Mouse (Mus musculus): ENCODE results near the gene Kctd2. TPM values are rescaled to one million over a fixed set of nuclear protein-coding genes. Genes with fewer than 3 reads are reported as not detected.
A peak's percentile ranks its signal among the peaks of the same experiment; 100 is the strongest.

The Kctd2 gene
- total RNA-seq (2021): 10 to 100 TPM; 14.8 to 22.3 TPM
- long read RNA-seq, experiment 1, transcript Kctd2-201 (6 exons, 1,764 nt): major isoform, 33 of 37 reads
- long read RNA-seq, experiment 1, partial matches to known transcripts: 3 of 37 reads
- long read RNA-seq, experiment 1, other reads (novel, unspliced or antisense): 1 of 37 reads
- long read RNA-seq, experiment 2, transcript Kctd2-201 (6 exons, 1,764 nt): major isoform, 31 of 35 reads
- long read RNA-seq, experiment 2, partial matches to known transcripts: 2 of 35 reads
- long read RNA-seq, experiment 2, other reads (novel, unspliced or antisense): 2 of 35 reads

DNA sequence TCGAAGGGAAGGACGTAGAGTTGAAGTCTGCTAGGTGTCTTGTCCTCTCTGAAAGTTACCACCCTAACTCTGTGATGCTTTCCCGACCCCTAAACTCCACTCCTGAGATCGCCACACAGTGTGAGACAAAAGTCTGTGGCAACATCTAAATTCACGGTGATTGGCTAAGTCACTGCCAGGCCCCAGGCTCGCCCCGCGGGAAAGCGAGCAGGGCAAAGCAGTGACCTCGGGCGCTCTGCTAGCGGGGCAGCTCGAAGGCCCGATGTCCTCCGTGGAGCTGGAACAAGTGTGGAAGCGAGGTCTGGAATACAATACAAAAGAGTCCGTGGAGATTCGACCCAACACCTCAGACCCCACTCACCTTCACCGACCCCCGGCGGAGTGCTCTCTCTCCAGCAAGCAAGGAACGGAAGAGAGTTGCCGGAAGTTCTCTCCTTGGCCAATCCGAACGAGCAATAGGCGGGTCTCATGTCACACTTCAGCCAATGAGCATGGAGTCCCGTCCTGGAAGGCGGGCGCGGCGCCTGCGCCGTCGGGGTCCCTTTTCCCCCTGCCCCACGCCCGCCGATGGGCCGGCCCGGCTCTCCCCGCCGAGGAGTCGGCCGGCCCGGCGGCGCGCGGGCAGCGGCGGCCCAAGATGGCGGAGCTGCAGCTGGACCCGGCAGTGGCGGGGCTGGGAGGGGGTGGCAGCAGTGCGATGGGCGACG lies at the start of gene Kctd2, which contains the start of gene Atp5h:
TSS of gene Kctd2 (plus strand) at position 598 of the 707 bp plus-strand sequence.
TSS of gene Atp5h (minus strand) at position 432 of the 707 bp plus-strand sequence.
- DNase-seq: peak; percentile 98
- intact Hi-C loops (cut with DNase I): loop anchor here (10.0 kb wide), 1 partner anchor 185 kb away; the partner anchor contains the start of genes Gga3 and Mrps7
- TF ChIP-seq CTCF (IDR thresholded peaks at IDR 0.05): no peak
- H3K4me3 ChIP-seq: peak within 1 kb of the TSS; percentile 97
- H3K27ac ChIP-seq: peak within 1 kb of the TSS; percentile 99

DNA sequence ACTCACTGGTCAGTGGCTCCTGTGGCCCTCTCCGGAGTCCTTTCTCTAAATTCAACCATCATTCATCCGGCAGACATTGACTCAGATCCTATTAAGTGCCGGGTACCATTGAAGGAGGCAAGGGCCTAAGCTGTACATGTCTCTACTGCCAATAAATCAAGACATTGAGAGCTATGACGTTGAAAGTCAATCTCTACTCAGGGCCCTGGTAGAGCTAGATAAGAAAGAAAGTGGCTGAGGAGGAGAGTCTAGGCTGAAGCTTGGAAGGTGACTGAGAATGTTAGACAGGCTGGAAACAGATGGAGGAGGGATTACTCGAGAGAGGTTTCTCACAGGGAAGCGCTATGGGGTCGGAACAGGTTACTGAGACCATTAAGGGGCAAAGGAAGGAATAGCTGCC lies 49.6 kb upstream of the Kctd2 start:
- Histone ChIP-seq H3K27ac (no peak overlapping the region), H3K4me3 (no peak overlapping the region)
- TF ChIP-seq CTCF (IDR thresholded peaks at IDR 0.05): no peak
- intact Hi-C loops (cut with DNase I): no loop called here
- no peak for DNase-seq

DNA sequence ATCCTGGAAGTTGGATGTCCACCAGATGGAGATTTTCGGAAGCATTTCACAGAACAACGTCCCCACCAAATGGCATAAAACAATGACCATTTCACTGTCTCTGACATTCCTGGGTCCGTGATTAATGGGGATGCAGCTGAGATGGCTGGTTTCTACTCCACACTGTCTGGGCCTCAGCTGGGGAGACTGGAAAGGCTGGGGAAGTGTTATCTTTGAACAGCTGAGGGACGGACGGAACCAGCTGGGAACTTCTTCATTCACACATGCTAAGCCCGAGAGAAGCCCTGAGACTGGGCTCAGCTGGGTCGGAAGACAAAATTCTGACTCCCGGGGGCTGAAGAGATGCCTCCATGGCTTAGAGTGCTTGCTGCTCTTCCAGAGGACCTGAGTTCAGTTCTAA lies 48.6 kb upstream of the Kctd2 start:
- TF ChIP-seq CTCF (IDR thresholded peaks at IDR 0.05): no peak
- intact Hi-C loops (cut with DNase I): no loop called here
- H3K4me3 ChIP-seq: no peak overlapping the region
- no peak overlapping the region for H3K27ac ChIP-seq
- no peak for DNase-seq

GRCm38 (mm10) chr11:115372015-115372414 lies 47.9 kb upstream of the Kctd2 start:
- no peak overlapping the region for H3K4me3 ChIP-seq
- intact Hi-C loops (cut with DNase I): no loop called here
- H3K27ac ChIP-seq: no peak overlapping the region
- TF ChIP-seq CTCF (IDR thresholded peaks at IDR 0.05): no peak
- no peak for DNase-seq

DNA sequence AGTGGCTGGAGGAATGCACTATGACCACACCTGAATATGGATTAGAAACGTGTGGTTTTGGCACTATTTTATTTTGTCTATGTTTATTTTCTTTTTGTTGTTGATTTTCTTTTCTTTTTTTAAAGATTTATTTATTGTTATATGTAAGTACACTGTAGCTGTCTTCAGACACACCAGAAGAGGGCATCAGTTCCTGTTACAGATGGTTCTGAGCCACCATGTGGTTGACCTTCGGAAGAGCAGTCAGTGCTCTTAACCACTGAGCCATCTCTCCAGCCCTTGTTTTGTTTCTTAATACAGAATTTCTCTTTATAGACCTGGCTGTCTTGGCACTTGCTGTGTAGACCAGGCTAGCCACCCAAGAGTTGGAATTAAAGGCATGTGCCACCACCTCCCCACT lies 47.2 kb upstream of the Kctd2 start:
- TF ChIP-seq CTCF (IDR thresholded peaks at IDR 0.05): no peak
- no peak overlapping the region for H3K4me3 ChIP-seq
- H3K27ac ChIP-seq: no peak overlapping the region
- intact Hi-C loops (cut with DNase I): no loop called here
- DNase-seq: no peak

GRCm38 (mm10) chr11:115373805-115374694 lies 45.9 kb upstream of the Kctd2 start:
- peak; percentile 86 for DNase-seq
- H3K4me3 ChIP-seq: peak overlapping the region; percentile 73
- H3K27ac ChIP-seq: peak overlapping the region; percentile 72
- intact Hi-C loops (cut with DNase I): no loop called here
- no peak for TF ChIP-seq CTCF (IDR thresholded peaks at IDR 0.05)

DNA sequence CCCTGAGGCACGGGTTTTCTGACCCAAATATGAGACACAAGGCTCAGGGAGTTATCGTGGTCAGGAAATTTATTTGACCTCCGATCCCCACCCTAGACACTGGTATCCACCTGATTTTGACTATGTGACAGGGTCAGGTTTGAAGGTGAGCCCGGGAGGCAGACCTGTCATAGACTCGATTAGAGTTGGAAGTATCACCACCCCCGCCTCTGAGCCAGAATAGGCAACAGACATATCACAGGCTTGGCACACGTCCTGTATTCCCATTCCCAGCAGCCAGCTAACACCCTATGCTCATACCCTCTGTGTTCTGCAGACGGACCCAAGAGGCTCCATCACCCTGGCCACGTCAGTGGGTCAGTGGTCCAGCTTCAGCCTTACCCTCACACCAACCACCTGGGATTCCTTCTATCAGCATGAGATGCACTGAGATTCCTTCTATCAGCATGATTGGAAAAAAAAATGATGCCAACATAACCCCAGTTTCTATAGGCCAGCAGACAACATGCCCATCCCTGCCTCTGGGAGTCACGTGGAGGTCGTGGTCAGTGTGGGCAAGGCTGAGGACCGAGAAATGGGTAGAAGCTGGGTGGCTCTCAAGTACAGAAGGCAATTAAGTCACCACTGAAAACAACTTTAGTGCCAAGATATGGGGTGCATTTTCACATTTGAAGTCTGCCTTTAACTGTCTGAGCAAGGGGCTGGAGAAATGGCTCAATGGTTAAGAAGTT lies 45.1 kb upstream of the Kctd2 start:
- peak overlapping the region; percentile 72 for H3K27ac ChIP-seq
- intact Hi-C loops (cut with DNase I): no loop called here
- peak overlapping the region; percentile 73 for H3K4me3 ChIP-seq
- TF ChIP-seq CTCF (IDR thresholded peaks at IDR 0.05): no peak
- DNase-seq: no peak

DNA sequence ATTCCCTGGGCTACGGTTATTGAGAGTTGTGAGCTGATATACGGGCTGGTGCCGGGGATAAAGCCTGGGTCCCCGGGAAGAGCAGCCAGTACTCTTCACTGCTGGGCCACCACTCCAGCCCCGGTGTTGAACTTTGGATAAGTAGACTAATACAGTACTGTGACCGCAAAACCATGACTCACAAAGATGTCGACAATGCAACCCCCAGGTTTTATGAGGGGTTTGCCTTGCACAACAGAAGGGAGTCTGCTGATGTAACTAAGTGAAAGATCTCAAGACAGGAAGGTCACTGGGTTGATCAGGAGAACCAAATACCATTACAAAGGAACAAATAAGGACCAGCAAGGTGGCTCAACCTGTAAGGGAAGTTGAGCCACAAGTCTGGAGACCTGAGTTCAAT lies 43.2 kb upstream of the Kctd2 start:
- intact Hi-C loops (cut with DNase I): no loop called here
- no peak for DNase-seq
- TF ChIP-seq CTCF (IDR thresholded peaks at IDR 0.05): no peak
- Histone ChIP-seq H3K4me3 (no peak overlapping the region), H3K27ac (no peak overlapping the region)

GRCm38 (mm10) chr11:115377254-115377653 lies 42.7 kb upstream of the Kctd2 start:
- DNase-seq: no peak
- intact Hi-C loops (cut with DNase I): no loop called here
- TF ChIP-seq CTCF (IDR thresholded peaks at IDR 0.05): no peak
- H3K4me3 ChIP-seq: no peak overlapping the region
- no peak overlapping the region for H3K27ac ChIP-seq

GRCm38 (mm10) chr11:115377854-115378253 lies 42.1 kb upstream of the Kctd2 start:
- intact Hi-C loops (cut with DNase I): no loop called here
- no peak overlapping the region for H3K27ac ChIP-seq
- no peak overlapping the region for H3K4me3 ChIP-seq
- no peak for TF ChIP-seq CTCF (IDR thresholded peaks at IDR 0.05)
- DNase-seq: no peak

DNA sequence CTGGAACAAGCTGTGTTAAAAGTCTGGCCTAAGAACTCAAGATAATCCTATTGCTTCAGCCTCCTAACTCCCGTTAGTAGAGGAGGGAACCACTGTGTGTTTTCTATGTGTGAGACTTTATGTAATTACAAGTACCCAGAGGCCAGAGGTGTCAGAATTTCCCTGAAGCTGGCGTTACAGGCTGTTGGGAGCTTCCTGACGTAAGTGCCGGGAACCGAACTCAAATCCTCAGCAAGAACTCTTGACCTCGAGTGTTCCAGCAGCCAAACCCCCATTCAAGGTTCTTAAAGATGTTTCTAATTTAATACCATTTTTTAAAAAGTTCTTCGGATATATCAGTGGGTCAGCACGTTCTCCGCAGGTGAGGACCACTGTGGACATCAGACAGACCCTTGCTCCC lies 38.7 kb upstream of the Kctd2 start:
- no peak for TF ChIP-seq CTCF (IDR thresholded peaks at IDR 0.05)
- DNase-seq: no peak
- peak overlapping the region; percentile 89 for H3K27ac ChIP-seq
- peak overlapping the region; percentile 92 for H3K4me3 ChIP-seq
- intact Hi-C loops (cut with DNase I): loop anchor here (10.0 kb wide), 1 partner anchor 706 kb away; the partner anchor contains the start of gene Ttyh2

Measured in gastrocnemius, adult 2 months (tissue).